ENCODE assay signal across 23 mouse cellular contexts in genomic region chr7:56519741-56520140, GRCm38 (mm10).
DNase-seq lines count a peak whose midpoint lies in the region; ATAC-seq and TF ChIP-seq lines count a peak whose summit lies in the region.
"Had no signal": no experiment of that assay in that cellular context is flagged by ENCODE, and none has a peak within 500 bp of the region (broad histone marks: within the 10 kb centered on the region; RNA-seq: fewer than 3 reads in every experiment).

No protein-coding gene starts in this region.

- H3K9me3 ChIP-seq in intestine, embryonic 15.5 days: no peaks in the 10 kb centered on the region
- H3K9me3 ChIP-seq in intestine, postnatal 0 days (ENCODE audit: control insufficient read depth): no peaks in the 10 kb centered on the region
- H3K9me3 ChIP-seq in neural tube, embryonic 11.5 days (ENCODE audit: control insufficient read depth, low read length): no peaks in the 10 kb centered on the region
- H3K9me3 ChIP-seq: G1E; limb, embryonic 13.5 days; liver, embryonic 15.5 days; midbrain, embryonic 12.5 days; neural tube, embryonic 12.5 days had no signal

- WGBS in intestine, embryonic 15.5 days: 5% methylated on average over 5 of the region's 5 CpGs
- 5% methylated on average over 5 of the region's 5 CpGs for WGBS in intestine, postnatal 0 days
- 6% methylated on average over 5 of the region's 5 CpGs for WGBS in neural tube, embryonic 11.5 days

- DNase-seq in ES-CJ7 (ENCODE audit: low read depth, low spot score): peak; percentile 80
- peak; percentile 52 for DNase-seq in ZHBTc4 (ENCODE audit: low read depth, low spot score)
- DNase-seq in neural tube, embryonic 11.5 days (ENCODE audit: low spot score): peak; percentile 24
- DNase-seq in layer of hippocampus, postnatal 10 days (ENCODE audit: low spot score in 2 of 2): no peak
- no peak for DNase-seq in spleen, postnatal 10 days (ENCODE audit: low spot score in 2 of 2)
- DNase-seq: adrenal gland, adult 2 months; cerebellum, adult 18-20 months; cerebellum, postnatal 36 days; gastrocnemius, postnatal 10 days; heart, postnatal 10 days; kidney, adult 18-20 months; kidney, postnatal 36 days; lung, postnatal 4 days; right cerebral cortex, postnatal 14 days; thymus, adult 18-20 months had no signal

- no peaks in the 10 kb centered on the region for H3K36me3 ChIP-seq in intestine, embryonic 15.5 days
- H3K36me3 ChIP-seq in intestine, postnatal 0 days (ENCODE audit: control insufficient read depth, insufficient read depth): no peaks in the 10 kb centered on the region
- H3K36me3 ChIP-seq in neural tube, embryonic 11.5 days (ENCODE audit: control insufficient read depth, insufficient read depth, low read length): no peaks in the 10 kb centered on the region
- H3K36me3 ChIP-seq: G1E; limb, embryonic 13.5 days; liver, embryonic 15.5 days; midbrain, embryonic 12.5 days; neural tube, embryonic 12.5 days had no signal

- H3K9ac ChIP-seq in intestine, embryonic 15.5 days: no peak overlapping the region
- no peak overlapping the region for H3K9ac ChIP-seq in intestine, postnatal 0 days (ENCODE audit: low read depth, low read length)
- H3K9ac ChIP-seq in neural tube, embryonic 11.5 days (ENCODE audit: low read length): no peak overlapping the region
- H3K9ac ChIP-seq: limb, embryonic 13.5 days; liver, embryonic 15.5 days; midbrain, embryonic 12.5 days; neural tube, embryonic 12.5 days had no signal

- no peak for TF ChIP-seq CTCF in intestine, postnatal 0 days (IDR thresholded peaks at IDR 0.05; ENCODE audit: low read depth)

- no peak overlapping the region for H3K27ac ChIP-seq in intestine, embryonic 15.5 days
- H3K27ac ChIP-seq in intestine, postnatal 0 days (ENCODE audit: low read depth, low read length): no peak overlapping the region
- no peak overlapping the region for H3K27ac ChIP-seq in neural tube, embryonic 11.5 days (ENCODE audit: low read depth, low read length)
- H3K27ac ChIP-seq: limb, embryonic 13.5 days; liver, embryonic 15.5 days; midbrain, embryonic 12.5 days; neural tube, embryonic 12.5 days had no signal

- no peak overlapping the region for H3K4me3 ChIP-seq in intestine, embryonic 15.5 days (replicated peaks)
- H3K4me3 ChIP-seq in intestine, postnatal 0 days (ENCODE audit: low read depth, low read length): no peak overlapping the region
- H3K4me3 ChIP-seq in neural tube, embryonic 11.5 days (ENCODE audit: low read depth, low read length): no peak overlapping the region
- H3K4me3 ChIP-seq: limb, embryonic 13.5 days; liver, embryonic 15.5 days; midbrain, embryonic 12.5 days; neural tube, embryonic 12.5 days had no signal

- H3K4me1 ChIP-seq in intestine, embryonic 15.5 days (replicated peaks): no peaks in the 10 kb centered on the region
- H3K4me1 ChIP-seq in intestine, postnatal 0 days (replicated peaks; ENCODE audit: control insufficient read depth, insufficient read depth, low read length): no peaks in the 10 kb centered on the region
- H3K4me1 ChIP-seq in neural tube, embryonic 11.5 days (ENCODE audit: control insufficient read depth, insufficient read depth, low read length): no peaks in the 10 kb centered on the region
- H3K4me1 ChIP-seq: limb, embryonic 13.5 days; liver, embryonic 15.5 days; neural tube, embryonic 12.5 days had no signal

- 0 out of 2 replicates have a peak overlapping the region, but pooled peaks have one; percentile 26 for H3K4me2 ChIP-seq in intestine, embryonic 15.5 days (replicated peaks)
- H3K4me2 ChIP-seq in intestine, postnatal 0 days (replicated peaks; ENCODE audit: low read depth): no peak overlapping the region
- no peak overlapping the region for H3K4me2 ChIP-seq in neural tube, embryonic 11.5 days (ENCODE audit: low read depth)
- H3K4me2 ChIP-seq: limb, embryonic 13.5 days; liver, embryonic 15.5 days; midbrain, embryonic 12.5 days; neural tube, embryonic 12.5 days had no signal

- H3K27me3 ChIP-seq in intestine, embryonic 15.5 days (replicated peaks): no peaks in the 10 kb centered on the region
- no peaks in the 10 kb centered on the region for H3K27me3 ChIP-seq in intestine, postnatal 0 days (replicated peaks; ENCODE audit: control insufficient read depth, insufficient read depth, low read length)
- no peaks in the 10 kb centered on the region for H3K27me3 ChIP-seq in neural tube, embryonic 11.5 days (ENCODE audit: control insufficient read depth, insufficient read depth, low read length)
- H3K27me3 ChIP-seq: limb, embryonic 13.5 days; liver, embryonic 15.5 days; midbrain, embryonic 12.5 days; neural tube, embryonic 12.5 days had no signal

- no peak for ATAC-seq in intestine, embryonic 15.5 days
- no peak for ATAC-seq in intestine, postnatal 0 days
- no peak for ATAC-seq in neural tube, embryonic 11.5 days (ENCODE audit: insufficient read depth, low FRiP score, low TSS enrichment)
- ATAC-seq: hindbrain, embryonic 16.5 days had no signal

Comparison
In these comparisons a context has a peak if more than half of its experiments do, and no peak if none do; other contexts are left out.
1. DNase-seq: peak in ES-CJ7 (single experiment), ZHBTc4 (single experiment) and neural tube, embryonic 11.5 days (single experiment); none in layer of hippocampus, postnatal 10 days (0 of 2) and spleen, postnatal 10 days (0 of 2).